Mouse (Mus musculus) heart, embryonic 15.5 days (tissue): ENCODE data around the gene Tnk1. TPM values are rescaled to one million over a fixed set of nuclear protein-coding genes. Genes with fewer than 3 reads are reported as not detected.

ENCODE experiments used
- ATAC-seq: fragments of 200-750 bp; cut with Nextera tagmentation; replicated peaks from 2 replicates; pipeline ENCODE4 v1.8.0; 2017; ENCODE audit warnings: low read depth, moderate TSS enrichment; ENCODE audit not compliant: insufficient number of reproducible peaks, insufficient read depth, low FRiP score
- H3K27ac ChIP-seq: fragments of 300-500 bp; sonication (generic); 2 replicates; pipeline ENCODE4 v1.5.1; 2015; ENCODE audit warnings: mild to moderate bottlenecking, inconsistent platforms
- H3K27me3 ChIP-seq: fragments of 300-500 bp; sonication (generic); 2 replicates; pipeline ENCODE4 v1.6.1; 2015; ENCODE audit warnings: inconsistent platforms
- H3K36me3 ChIP-seq: fragments of 300-500 bp; sonication (generic); 2 replicates; pipeline ENCODE4 v1.6.1; 2015; ENCODE audit warnings: mild to moderate bottlenecking, inconsistent platforms
- H3K4me1 ChIP-seq: fragments of 300-500 bp; sonication (generic); replicated peaks from 2 replicates; pipeline ENCODE4 v1.6.1; 2015; ENCODE audit warnings: inconsistent platforms
- H3K4me2 ChIP-seq: fragments of 300-500 bp; sonication (generic); 2 replicates; pipeline ENCODE4 v1.6.1; 2015; ENCODE audit warnings: inconsistent platforms, mild to moderate bottlenecking, moderate library complexity
- H3K4me3 ChIP-seq: fragments of 300-500 bp; sonication (generic); 2 replicates; pipeline ENCODE4 v1.5.1; 2015; ENCODE audit warnings: mild to moderate bottlenecking, inconsistent platforms
- H3K9ac ChIP-seq: fragments of 300-500 bp; sonication (generic); 2 replicates; pipeline ENCODE4 v1.6.1; 2015; ENCODE audit warnings: mild to moderate bottlenecking, inconsistent platforms
- H3K9me3 ChIP-seq: fragments of 300-500 bp; sonication (generic); replicated peaks from 2 replicates; pipeline ENCODE4 v1.6.1; 2016; ENCODE audit warnings: inconsistent platforms
- WGBS: fragments of 180-500 bp; shearing (Covaris S2); methylation state at CpG from one replicate; pipeline ENCODE4 v1.1.7; 2015; ENCODE audit warnings: mixed read lengths; 5-methylcytosine and 5-hydroxymethylcytosine counted together
- polyA plus RNA-seq: library from polyadenylated mRNA; unstranded; fragments of >200 nt; fragmentation: Nextera tagmentation; extraction: Ambion mirVana; gene quantifications from 2 replicates; pipeline ENCODE4 v1.2.1, GENCODE M21; 2015

The Tnk1 gene
- 0.31 and 0.80 TPM in 2 replicates for polyA plus RNA-seq

GRCm38 (mm10) chr11:69858113-69858998 is at the start of gene Tnk1:
Tnk1 (minus strand) TSS chr11:69858730.
- Histone ChIP-seq H3K4me2 (peak within 1 kb of the TSS; percentile 19; the same call in 1 of the 2 replicates), H3K27me3 (peaks cover 29% of the 10 kb centered on the region), H3K4me3 (no peak within 1 kb of the TSS; the same call in 1 of the 2 replicates), H3K9me3 (no peaks in the 10 kb centered on the region), H3K4me1 (peaks cover 15% of the 10 kb centered on the region), H3K36me3 (no peaks in the 10 kb centered on the region), H3K27ac (no peak within 1 kb of the TSS), H3K9ac (no peak within 1 kb of the TSS)
- WGBS, result 23% methylated on average over 30 of the region's 30 CpGs
- no peak for ATAC-seq

DNA sequence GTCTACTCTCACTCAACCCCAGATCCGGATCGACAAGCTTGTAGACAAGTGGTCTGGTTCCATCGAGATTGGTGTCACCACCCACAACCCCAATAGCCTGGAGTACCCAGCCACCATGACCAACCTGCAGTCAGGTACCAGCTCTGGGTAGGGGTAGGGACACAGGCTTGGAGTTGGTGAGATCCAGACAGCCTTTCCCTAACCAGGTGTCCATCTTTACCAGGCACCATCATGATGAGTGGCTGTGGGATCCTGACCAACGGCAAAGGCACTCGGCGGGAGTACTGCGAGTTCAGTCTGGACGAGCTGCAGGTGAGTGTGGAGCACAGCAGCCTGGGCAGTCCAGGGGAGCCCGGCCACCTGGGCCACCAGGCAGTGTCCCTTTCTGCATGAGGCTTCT is 45.8 kb upstream of the Tnk1 start:
- H3K9me3 ChIP-seq, result no peaks in the 10 kb centered on the region
- no peak overlapping the region for H3K9ac ChIP-seq
- no peak overlapping the region for H3K4me2 ChIP-seq
- H3K27me3 ChIP-seq, result no peaks in the 10 kb centered on the region
- H3K36me3 ChIP-seq, result peaks cover 56% of the 10 kb centered on the region
- H3K4me1 ChIP-seq, result peaks cover 24% of the 10 kb centered on the region
- no peak overlapping the region for H3K27ac ChIP-seq
- WGBS, result 95% methylated on average over 9 of the region's 9 CpGs
- no peak overlapping the region for H3K4me3 ChIP-seq
- ATAC-seq, result no peak

DNA sequence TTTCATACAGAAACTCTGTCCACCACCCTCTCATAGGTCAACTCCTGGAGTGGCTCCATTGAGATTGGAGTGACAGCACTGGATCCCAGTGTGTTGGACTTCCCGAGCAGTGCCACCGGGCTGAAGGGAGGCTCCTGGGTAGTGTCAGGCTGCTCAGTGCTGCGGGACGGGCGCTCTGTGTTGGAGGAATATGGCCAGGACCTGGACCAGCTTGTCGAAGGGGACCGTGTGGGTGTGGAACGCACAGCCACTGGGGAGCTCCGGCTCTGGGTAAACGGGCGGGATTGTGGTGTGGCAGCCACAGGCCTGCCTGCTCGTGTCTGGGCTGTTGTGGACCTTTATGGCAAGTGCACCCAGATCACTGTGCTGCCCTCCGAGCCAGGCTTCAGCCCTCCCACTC is 44.4 kb upstream of the Tnk1 start:
- H3K27me3 ChIP-seq, result no peaks in the 10 kb centered on the region
- H3K27ac ChIP-seq, result no peak overlapping the region
- peaks cover 43% of the 10 kb centered on the region for H3K36me3 ChIP-seq
- H3K4me3 ChIP-seq, result peak overlapping the region; percentile 95
- ATAC-seq, result no peak
- WGBS, result 79% methylated on average over 13 of the region's 13 CpGs
- H3K9ac ChIP-seq, result peak overlapping the region; percentile 93; the same call in 1 of the 2 replicates
- H3K4me2 ChIP-seq, result peak overlapping the region; percentile 87
- H3K4me1 ChIP-seq, result peaks cover 30% of the 10 kb centered on the region
- H3K9me3 ChIP-seq, result no peaks in the 10 kb centered on the region

GRCm38 (mm10) chr11:69901993-69902392 is 43.5 kb upstream of the Tnk1 start:
- peak overlapping the region; percentile 93 for H3K9ac ChIP-seq
- H3K4me2 ChIP-seq, result peak overlapping the region; percentile 87
- peak overlapping the region; percentile 99 for H3K27ac ChIP-seq
- H3K9me3 ChIP-seq, result no peaks in the 10 kb centered on the region
- peaks cover 33% of the 10 kb centered on the region for H3K36me3 ChIP-seq
- WGBS, result under 1% methylated on average over 37 of the region's 39 CpGs
- H3K4me3 ChIP-seq, result peak overlapping the region; percentile 95
- peaks cover 30% of the 10 kb centered on the region for H3K4me1 ChIP-seq
- no peaks in the 10 kb centered on the region for H3K27me3 ChIP-seq
- 0 out of 2 replicates have a peak, but pooled peaks have one; percentile 1 for ATAC-seq

- Histone ChIP-seq H3K9ac (peak overlapping the region; percentile 93), H3K4me1 (peaks cover 30% of the 10 kb centered on the region), H3K9me3 (no peaks in the 10 kb centered on the region), H3K4me2 (peak overlapping the region; percentile 87), H3K27ac (peak overlapping the region; percentile 99), H3K27me3 (no peaks in the 10 kb centered on the region), H3K36me3 (peaks cover 27% of the 10 kb centered on the region), H3K4me3 (peak overlapping the region; percentile 95)
- peak; percentile 81 for ATAC-seq
- WGBS, result under 1% methylated on average over 42 of the region's 42 CpGs
Observed at GRCm38 (mm10) chr11:69901406-69901846, 42.9 kb upstream of the Tnk1 start.

GRCm38 (mm10) chr11:69900471-69901405 is 42.2 kb upstream of the Tnk1 start, which contains the start of the genes 2810408A11Rik and Neurl4:
2810408A11Rik (minus strand) TSS chr11:69900987.
Neurl4 (plus strand) TSS chr11:69901072.
- peak within 1 kb of the TSS; percentile 87 for H3K4me2 ChIP-seq
- under 1% methylated on average over 38 of the region's 38 CpGs for WGBS
- peak within 1 kb of the TSS; percentile 93 for H3K9ac ChIP-seq
- H3K4me1 ChIP-seq, result peaks cover 30% of the 10 kb centered on the region
- ATAC-seq, result peak; percentile 92
- peak within 1 kb of the TSS; percentile 95 for H3K4me3 ChIP-seq
- H3K9me3 ChIP-seq, result no peaks in the 10 kb centered on the region
- no peaks in the 10 kb centered on the region; the same call in 1 of the 2 replicates for H3K27me3 ChIP-seq
- H3K27ac ChIP-seq, result peak within 1 kb of the TSS; percentile 99
- peaks cover 20% of the 10 kb centered on the region for H3K36me3 ChIP-seq

- Histone ChIP-seq H3K4me3 (peak overlapping the region; percentile 95), H3K36me3 (peaks cover 12% of the 10 kb centered on the region), H3K9me3 (no peaks in the 10 kb centered on the region), H3K27ac (no peak overlapping the region), H3K4me2 (peak overlapping the region; percentile 87), H3K4me1 (peaks cover 30% of the 10 kb centered on the region), H3K27me3 (no peaks in the 10 kb centered on the region; the same call in 1 of the 2 replicates), H3K9ac (peak overlapping the region; percentile 93)
- ATAC-seq, result no peak
- 24% methylated on average over 4 of the region's 4 CpGs for WGBS
Observed at GRCm38 (mm10) chr11:69899870-69900269, 41.3 kb upstream of the Tnk1 start.

GRCm38 (mm10) chr11:69895291-69895690 is 36.8 kb upstream of the Tnk1 start, which contains the start of gene Acap1:
Acap1 (minus strand) TSS chr11:69895539.
- H3K27me3 ChIP-seq, result no peaks in the 10 kb centered on the region; the same call in 1 of the 2 replicates
- H3K4me1 ChIP-seq, result peaks cover 33% of the 10 kb centered on the region
- WGBS, result 59% methylated on average over 4 of the region's 4 CpGs
- no peak within 1 kb of the TSS; the same call in 1 of the 2 replicates for H3K27ac ChIP-seq
- no peaks in the 10 kb centered on the region for H3K36me3 ChIP-seq
- H3K9ac ChIP-seq, result no peak within 1 kb of the TSS
- H3K9me3 ChIP-seq, result no peaks in the 10 kb centered on the region
- ATAC-seq, result no peak
- H3K4me3 ChIP-seq, result peak within 1 kb of the TSS; percentile 16; the same call in 1 of the 2 replicates
- H3K4me2 ChIP-seq, result no peak within 1 kb of the TSS

DNA sequence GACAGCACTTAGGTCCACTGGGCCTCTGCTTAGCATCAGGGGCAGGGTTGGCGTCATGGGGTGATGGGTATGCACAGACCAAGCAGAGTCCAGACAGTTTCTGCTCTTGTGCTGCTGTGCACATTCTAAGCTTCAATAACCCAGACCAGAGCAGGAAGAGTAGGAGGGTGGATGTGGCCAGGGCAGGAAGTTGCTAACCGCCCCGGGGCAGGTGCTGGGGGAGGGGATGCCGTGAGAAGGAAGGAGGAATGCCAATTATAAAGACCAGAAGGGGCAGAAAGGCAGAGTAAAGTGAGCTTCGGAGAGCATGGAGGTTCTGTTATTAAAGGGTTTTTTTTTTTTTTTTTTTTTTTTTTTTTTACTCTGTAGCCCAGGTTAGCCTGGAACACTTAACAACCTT is 36.1 kb upstream of the Tnk1 start:
- Histone ChIP-seq H3K4me3 (0 out of 2 replicates have a peak overlapping the region, but pooled peaks have one; percentile 10), H3K4me1 (peaks cover 30% of the 10 kb centered on the region), H3K36me3 (no peaks in the 10 kb centered on the region), H3K9ac (no peak overlapping the region), H3K9me3 (no peaks in the 10 kb centered on the region), H3K27me3 (peaks cover 3% of the 10 kb centered on the region; the same call in 1 of the 2 replicates), H3K27ac (no peak overlapping the region; the same call in 1 of the 2 replicates), H3K4me2 (no peak overlapping the region)
- no peak; the same call in 1 of the 2 replicates for ATAC-seq
- WGBS, result 62% methylated on average over 5 of the region's 5 CpGs

GRCm38 (mm10) chr11:69891482-69891881 is 33.0 kb upstream of the Tnk1 start:
- Histone ChIP-seq H3K27me3 (peaks cover 3% of the 10 kb centered on the region; the same call in 1 of the 2 replicates), H3K9me3 (no peaks in the 10 kb centered on the region), H3K4me2 (no peak overlapping the region), H3K4me1 (peaks cover 29% of the 10 kb centered on the region), H3K36me3 (no peaks in the 10 kb centered on the region), H3K9ac (no peak overlapping the region), H3K4me3 (no peak overlapping the region), H3K27ac (no peak overlapping the region)
- peak; percentile 49; the same call in 1 of the 2 replicates for ATAC-seq
- WGBS, result 21% methylated on average over 4 of the region's 4 CpGs
